Mouse (Mus musculus): ENCODE results near the gene St3gal5. TPM values are rescaled to one million over a fixed set of nuclear protein-coding genes. Genes with fewer than 3 reads are reported as not detected.

Gene St3gal5
- polyA plus RNA-seq, 1 experiment, result 27.7 TPM

- Histone ChIP-seq H3K4me3 (ENCODE audit: control insufficient read depth, low read depth, low read length) (no peak overlapping the region), H3K27ac (ENCODE audit: control insufficient read depth, insufficient read depth, low read depth, low read length) (no peak overlapping the region), H3K36me3 (ENCODE audit: control insufficient read depth, insufficient read depth, low read length) (no peaks in the 10 kb centered on the region), H3K4me1 (ENCODE audit: control insufficient read depth, insufficient read depth, low read length) (no peaks in the 10 kb centered on the region), H3K27me3 (ENCODE audit: control insufficient read depth, insufficient read depth, low read length) (no peaks in the 10 kb centered on the region)
- no peak for TF ChIP-seq POLR2A (IDR thresholded peaks at IDR 0.05; ENCODE audit: control insufficient read depth, low read depth, low read length)
- no peak for TF ChIP-seq CTCF (IDR thresholded peaks at IDR 0.05; ENCODE audit: control insufficient read depth, insufficient read depth, insufficient replicate concordance, low read depth, low read length)
These were observed 57.6 kb downstream of the St3gal5 start for GRCm38 (mm10) chr6:72154938-72155531.

GRCm38 (mm10) chr6:72155649-72156048 is 58.3 kb downstream of the St3gal5 start:
- no peaks in the 10 kb centered on the region for H3K36me3 ChIP-seq (ENCODE audit: control insufficient read depth, insufficient read depth, low read length)
- no peak overlapping the region for H3K4me3 ChIP-seq (ENCODE audit: control insufficient read depth, low read depth, low read length)
- H3K4me1 ChIP-seq (ENCODE audit: control insufficient read depth, insufficient read depth, low read length), result no peaks in the 10 kb centered on the region
- H3K27ac ChIP-seq (ENCODE audit: control insufficient read depth, insufficient read depth, low read depth, low read length), result no peak overlapping the region
- TF ChIP-seq CTCF (IDR thresholded peaks at IDR 0.05; ENCODE audit: control insufficient read depth, insufficient read depth, insufficient replicate concordance, low read depth, low read length) (no peak), POLR2A (IDR thresholded peaks at IDR 0.05; ENCODE audit: control insufficient read depth, low read depth, low read length) (no peak)
- H3K27me3 ChIP-seq (ENCODE audit: control insufficient read depth, insufficient read depth, low read length), result no peaks in the 10 kb centered on the region

GRCm38 (mm10) chr6:72158966-72159764 is 61.8 kb downstream of the St3gal5 start:
- Histone ChIP-seq H3K36me3 (ENCODE audit: control insufficient read depth, insufficient read depth, low read length) (no peaks in the 10 kb centered on the region), H3K4me3 (ENCODE audit: control insufficient read depth, low read depth, low read length) (no peak overlapping the region), H3K27me3 (ENCODE audit: control insufficient read depth, insufficient read depth, low read length) (no peaks in the 10 kb centered on the region), H3K27ac (ENCODE audit: control insufficient read depth, insufficient read depth, low read depth, low read length) (no peak overlapping the region), H3K4me1 (ENCODE audit: control insufficient read depth, insufficient read depth, low read length) (no peaks in the 10 kb centered on the region; the same call in 1 of the 2 replicates)
- no peak for TF ChIP-seq POLR2A (IDR thresholded peaks at IDR 0.05; ENCODE audit: control insufficient read depth, low read depth, low read length)
- no peak for TF ChIP-seq CTCF (IDR thresholded peaks at IDR 0.05; ENCODE audit: control insufficient read depth, insufficient read depth, insufficient replicate concordance, low read depth, low read length)

GRCm38 (mm10) chr6:72159861-72160395 is 62.5 kb downstream of the St3gal5 start:
- Histone ChIP-seq H3K36me3 (ENCODE audit: control insufficient read depth, insufficient read depth, low read length) (no peaks in the 10 kb centered on the region), H3K27me3 (ENCODE audit: control insufficient read depth, insufficient read depth, low read length) (no peaks in the 10 kb centered on the region), H3K27ac (ENCODE audit: control insufficient read depth, insufficient read depth, low read depth, low read length) (peak overlapping the region; percentile 16; the same call in 1 of the 2 replicates), H3K4me1 (ENCODE audit: control insufficient read depth, insufficient read depth, low read length) (peaks cover 7% of the 10 kb centered on the region), H3K4me3 (ENCODE audit: control insufficient read depth, low read depth, low read length) (no peak overlapping the region)
- no peak for TF ChIP-seq POLR2A (IDR thresholded peaks at IDR 0.05; ENCODE audit: control insufficient read depth, low read depth, low read length)
- TF ChIP-seq CTCF (IDR thresholded peaks at IDR 0.05; ENCODE audit: control insufficient read depth, insufficient read depth, insufficient replicate concordance, low read depth, low read length), result no peak

- H3K27me3 ChIP-seq (ENCODE audit: control insufficient read depth, insufficient read depth, low read length), result no peaks in the 10 kb centered on the region
- no peak overlapping the region for H3K27ac ChIP-seq (ENCODE audit: control insufficient read depth, insufficient read depth, low read depth, low read length)
- H3K4me1 ChIP-seq (ENCODE audit: control insufficient read depth, insufficient read depth, low read length), result peaks cover 7% of the 10 kb centered on the region
- H3K36me3 ChIP-seq (ENCODE audit: control insufficient read depth, insufficient read depth, low read length), result no peaks in the 10 kb centered on the region
- no peak overlapping the region for H3K4me3 ChIP-seq (ENCODE audit: control insufficient read depth, low read depth, low read length)
- no peak for TF ChIP-seq CTCF (IDR thresholded peaks at IDR 0.05; ENCODE audit: control insufficient read depth, insufficient read depth, insufficient replicate concordance, low read depth, low read length)
- no peak for TF ChIP-seq POLR2A (IDR thresholded peaks at IDR 0.05; ENCODE audit: control insufficient read depth, low read depth, low read length)
These were observed 63.6 kb downstream of the St3gal5 start for GRCm38 (mm10) chr6:72160991-72161390.

- H3K4me1 ChIP-seq (ENCODE audit: control insufficient read depth, insufficient read depth, low read length), result peaks cover 7% of the 10 kb centered on the region
- H3K27ac ChIP-seq (ENCODE audit: control insufficient read depth, insufficient read depth, low read depth, low read length), result no peak overlapping the region; the same call in 1 of the 2 replicates
- TF ChIP-seq POLR2A (IDR thresholded peaks at IDR 0.05; ENCODE audit: control insufficient read depth, low read depth, low read length) (no peak), CTCF (IDR thresholded peaks at IDR 0.05; ENCODE audit: control insufficient read depth, insufficient read depth, insufficient replicate concordance, low read depth, low read length) (no peak)
- H3K4me3 ChIP-seq (ENCODE audit: control insufficient read depth, low read depth, low read length), result no peak overlapping the region
- no peaks in the 10 kb centered on the region for H3K27me3 ChIP-seq (ENCODE audit: control insufficient read depth, insufficient read depth, low read length)
- no peaks in the 10 kb centered on the region for H3K36me3 ChIP-seq (ENCODE audit: control insufficient read depth, insufficient read depth, low read length)
These were observed 64.4 kb downstream of the St3gal5 start for GRCm38 (mm10) chr6:72161751-72162150.

GRCm38 (mm10) chr6:72162155-72162890 is 64.9 kb downstream of the St3gal5 start:
- Histone ChIP-seq H3K27ac (ENCODE audit: control insufficient read depth, insufficient read depth, low read depth, low read length) (peak overlapping the region; percentile 0; the same call in 1 of the 2 replicates), H3K4me1 (ENCODE audit: control insufficient read depth, insufficient read depth, low read length) (peaks cover 7% of the 10 kb centered on the region), H3K4me3 (ENCODE audit: control insufficient read depth, low read depth, low read length) (no peak overlapping the region), H3K27me3 (ENCODE audit: control insufficient read depth, insufficient read depth, low read length) (no peaks in the 10 kb centered on the region), H3K36me3 (ENCODE audit: control insufficient read depth, insufficient read depth, low read length) (no peaks in the 10 kb centered on the region)
- no peak for TF ChIP-seq POLR2A (IDR thresholded peaks at IDR 0.05; ENCODE audit: control insufficient read depth, low read depth, low read length)
- no peak for TF ChIP-seq CTCF (IDR thresholded peaks at IDR 0.05; ENCODE audit: control insufficient read depth, insufficient read depth, insufficient replicate concordance, low read depth, low read length)
